Mouse (Mus musculus): Measurements from ENCODE around the gene Ttyh3. TPM values are rescaled to one million over a fixed set of nuclear protein-coding genes. Genes with fewer than 3 reads are reported as not detected.
"Not testable (repeated sequence)": the region's sequence is repeated elsewhere in the genome, so short reads cannot be mapped to it uniquely, and the experiment has no call there.

Ttyh3 gene
- 164 and 280 TPM in 2 replicates for polyA plus RNA-seq (2012; rRNA removed)

GRCm38 (mm10) chr5:140648519-140649100 lies at the start of gene Ttyh3:
TSS of gene Ttyh3 (minus strand) at chr5:140649031.
- DNase-seq (ENCODE audit: low read depth): peak; percentile 42
- TF ChIP-seq CTCF (IDR thresholded peaks at IDR 0.05; ENCODE audit: borderline replicate concordance, extremely low read depth, insufficient read depth, insufficient read length) (no peak), POLR2A (IDR thresholded peaks at IDR 0.05; ENCODE audit: borderline replicate concordance, extremely low read depth, insufficient read depth, insufficient read length, poor library complexity, severe bottlenecking) (peak; percentile 77)

- no peak for DNase-seq (ENCODE audit: low read depth)
- TF ChIP-seq CTCF (IDR thresholded peaks at IDR 0.05; ENCODE audit: borderline replicate concordance, extremely low read depth, insufficient read depth, insufficient read length) (no peak), POLR2A (IDR thresholded peaks at IDR 0.05; ENCODE audit: borderline replicate concordance, extremely low read depth, insufficient read depth, insufficient read length, poor library complexity, severe bottlenecking) (no peak)
Observed at GRCm38 (mm10) chr5:140695987-140696386, 47.2 kb upstream of the Ttyh3 start.

GRCm38 (mm10) chr5:140688434-140688833 lies 39.6 kb upstream of the Ttyh3 start:
- TF ChIP-seq CTCF (IDR thresholded peaks at IDR 0.05; ENCODE audit: borderline replicate concordance, extremely low read depth, insufficient read depth, insufficient read length): no peak
- TF ChIP-seq POLR2A (IDR thresholded peaks at IDR 0.05; ENCODE audit: borderline replicate concordance, extremely low read depth, insufficient read depth, insufficient read length, poor library complexity, severe bottlenecking): no peak
- DNase-seq (ENCODE audit: low read depth): no peak

GRCm38 (mm10) chr5:140684343-140685148 lies 35.7 kb upstream of the Ttyh3 start:
- TF ChIP-seq POLR2A (IDR thresholded peaks at IDR 0.05; ENCODE audit: borderline replicate concordance, extremely low read depth, insufficient read depth, insufficient read length, poor library complexity, severe bottlenecking) (no peak), CTCF (IDR thresholded peaks at IDR 0.05; ENCODE audit: borderline replicate concordance, extremely low read depth, insufficient read depth, insufficient read length) (peak; percentile 86)
- DNase-seq (ENCODE audit: low read depth): peak; percentile 81

- no peak for TF ChIP-seq CTCF (IDR thresholded peaks at IDR 0.05; ENCODE audit: borderline replicate concordance, extremely low read depth, insufficient read depth, insufficient read length)
- TF ChIP-seq POLR2A (IDR thresholded peaks at IDR 0.05; ENCODE audit: borderline replicate concordance, extremely low read depth, insufficient read depth, insufficient read length, poor library complexity, severe bottlenecking): no peak
- DNase-seq (ENCODE audit: low read depth): no peak
Observed at GRCm38 (mm10) chr5:140682113-140682512, 33.3 kb upstream of the Ttyh3 start.

- no peak for DNase-seq (ENCODE audit: low read depth)
- TF ChIP-seq CTCF (IDR thresholded peaks at IDR 0.05; ENCODE audit: borderline replicate concordance, extremely low read depth, insufficient read depth, insufficient read length) (no peak), POLR2A (IDR thresholded peaks at IDR 0.05; ENCODE audit: borderline replicate concordance, extremely low read depth, insufficient read depth, insufficient read length, poor library complexity, severe bottlenecking) (no peak)
Observed at GRCm38 (mm10) chr5:140680950-140681349, 32.1 kb upstream of the Ttyh3 start.

- DNase-seq (ENCODE audit: low read depth): no peak
- TF ChIP-seq POLR2A (IDR thresholded peaks at IDR 0.05; ENCODE audit: borderline replicate concordance, extremely low read depth, insufficient read depth, insufficient read length, poor library complexity, severe bottlenecking): no peak
Observed at GRCm38 (mm10) chr5:140680051-140680450, 31.2 kb upstream of the Ttyh3 start.

- DNase-seq (ENCODE audit: low read depth): no peak
- no peak for TF ChIP-seq CTCF (IDR thresholded peaks at IDR 0.05; ENCODE audit: borderline replicate concordance, extremely low read depth, insufficient read depth, insufficient read length)
- TF ChIP-seq POLR2A (IDR thresholded peaks at IDR 0.05; ENCODE audit: borderline replicate concordance, extremely low read depth, insufficient read depth, insufficient read length, poor library complexity, severe bottlenecking): no peak
Observed at GRCm38 (mm10) chr5:140677137-140677536, 28.3 kb upstream of the Ttyh3 start.

GRCm38 (mm10) chr5:140675640-140676039 lies 26.8 kb upstream of the Ttyh3 start:
- DNase-seq (ENCODE audit: low read depth): no peak
- TF ChIP-seq POLR2A (IDR thresholded peaks at IDR 0.05; ENCODE audit: borderline replicate concordance, extremely low read depth, insufficient read depth, insufficient read length, poor library complexity, severe bottlenecking): no peak
- no peak for TF ChIP-seq CTCF (IDR thresholded peaks at IDR 0.05; ENCODE audit: borderline replicate concordance, extremely low read depth, insufficient read depth, insufficient read length)

GRCm38 (mm10) chr5:140675079-140675478 lies 26.2 kb upstream of the Ttyh3 start:
- TF ChIP-seq POLR2A (IDR thresholded peaks at IDR 0.05; ENCODE audit: borderline replicate concordance, extremely low read depth, insufficient read depth, insufficient read length, poor library complexity, severe bottlenecking) (no peak), CTCF (IDR thresholded peaks at IDR 0.05; ENCODE audit: borderline replicate concordance, extremely low read depth, insufficient read depth, insufficient read length) (no peak)
- DNase-seq (ENCODE audit: low read depth): peak; percentile 53

- DNase-seq (ENCODE audit: low read depth): no peak
- no peak for TF ChIP-seq CTCF (IDR thresholded peaks at IDR 0.05; ENCODE audit: borderline replicate concordance, extremely low read depth, insufficient read depth, insufficient read length)
Observed at GRCm38 (mm10) chr5:140674036-140674435, 25.2 kb upstream of the Ttyh3 start.

GRCm38 (mm10) chr5:140672603-140673002 lies 23.8 kb upstream of the Ttyh3 start:
- not testable (repeated sequence) for DNase-seq (ENCODE audit: low read depth)

Data from brain, embryonic 14.5 days (tissue).